Mouse (Mus musculus) bone marrow, adult 2 months (tissue): Measurements from ENCODE around the gene Rgl1. TPM values are rescaled to one million over a fixed set of nuclear protein-coding genes. Genes with fewer than 3 reads are reported as not detected.
A peak's percentile ranks its signal among the peaks of the same experiment; 100 is the strongest.

ENCODE experiments used
- H3K27ac ChIP-seq: fragments of 200-500 bp; 2 replicates; pipeline ENCODE4 v1.5.1; 2012; ENCODE audit warnings: low read depth, mild to moderate bottlenecking, control low read depth, inconsistent platforms, low read length; ENCODE audit not compliant: control insufficient read depth, poor library complexity, insufficient read depth
- H3K4me1 ChIP-seq: fragments of 200-500 bp; 2 replicates; pipeline ENCODE4 v1.6.1; 2011; ENCODE audit warnings: low read length; ENCODE audit not compliant: control insufficient read depth, insufficient read depth
- H3K4me3 ChIP-seq: fragments of 200-500 bp; replicated peaks from 2 replicates; pipeline ENCODE3; 2011; ENCODE audit warnings: mild to moderate bottlenecking, low read depth, low read length, control low read depth; ENCODE audit not compliant: control insufficient read depth
- CTCF ChIP-seq: fragments of 200-500 bp; IDR thresholded peaks from 2 replicates; pipeline ENCODE4 v1.5.1; 2011; ENCODE audit warnings: low read length, control low read depth; ENCODE audit not compliant: control insufficient read depth, insufficient read depth
- POLR2A ChIP-seq: fragments of 200-500 bp; IDR thresholded peaks from 2 replicates; pipeline ENCODE4 v1.6.1; 2011; ENCODE audit warnings: low read depth, mild to moderate bottlenecking, control low read depth, low read length, borderline replicate concordance; ENCODE audit not compliant: control insufficient read depth
- WGBS: fragments of 180-500 bp; shearing (Covaris S2); methylation state at CpG from one replicate; pipeline ENCODE4 v1.1.7; 2018; 5-methylcytosine and 5-hydroxymethylcytosine counted together
- polyA plus RNA-seq: library from polyadenylated mRNA; stranded (reverse); fragments of >200 nt; gene quantifications from 2 replicates; pipeline ENCODE4 v1.2.4, GENCODE M21; 2011; ENCODE audit warnings: low replicate concordance; ENCODE audit not compliant: missing spikeins, insufficient read depth, insufficient read length

The Rgl1 gene
- polyA plus RNA-seq, 1 experiment, result 9.2 TPM

DNA sequence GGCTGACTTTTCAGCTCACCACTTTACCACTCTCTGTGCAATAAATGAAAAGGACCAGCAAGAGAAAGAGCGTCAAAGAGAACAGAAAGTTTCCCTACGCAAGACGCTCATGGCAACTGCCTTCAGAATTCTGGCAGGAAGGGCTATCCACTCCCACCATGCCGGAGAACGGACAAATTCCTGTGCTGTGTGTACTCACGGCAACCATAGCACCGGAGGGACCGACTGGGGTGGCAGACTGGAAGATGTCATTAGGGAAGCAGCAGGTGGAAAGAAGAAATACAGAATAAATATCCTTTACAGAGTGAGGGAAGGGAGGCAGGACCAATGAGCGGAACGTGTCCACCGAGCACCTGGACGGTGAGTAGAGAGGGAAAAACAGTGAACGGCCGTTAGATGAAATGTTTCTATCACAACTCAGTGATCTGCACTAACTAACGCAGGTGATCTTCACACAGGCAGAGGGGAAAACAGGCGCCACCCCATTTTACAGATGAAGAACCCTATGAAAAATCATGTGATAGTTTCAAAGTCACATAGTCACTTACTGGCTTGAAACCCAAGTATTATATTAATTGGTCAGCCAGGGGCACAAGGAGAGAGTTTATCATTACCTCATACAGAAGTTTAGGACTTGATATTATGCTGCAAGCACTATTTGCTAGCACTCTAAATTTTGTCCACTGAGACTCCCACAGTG lies 152.8 kb downstream of the Rgl1 start:
- TF ChIP-seq POLR2A (no peak), CTCF (no peak)
- Histone ChIP-seq H3K4me3 (no peak overlapping the region), H3K4me1 (peaks cover 5% of the 10 kb centered on the region), H3K27ac (no peak overlapping the region)
- 36% methylated on average over 16 of the region's 16 CpGs for WGBS

DNA sequence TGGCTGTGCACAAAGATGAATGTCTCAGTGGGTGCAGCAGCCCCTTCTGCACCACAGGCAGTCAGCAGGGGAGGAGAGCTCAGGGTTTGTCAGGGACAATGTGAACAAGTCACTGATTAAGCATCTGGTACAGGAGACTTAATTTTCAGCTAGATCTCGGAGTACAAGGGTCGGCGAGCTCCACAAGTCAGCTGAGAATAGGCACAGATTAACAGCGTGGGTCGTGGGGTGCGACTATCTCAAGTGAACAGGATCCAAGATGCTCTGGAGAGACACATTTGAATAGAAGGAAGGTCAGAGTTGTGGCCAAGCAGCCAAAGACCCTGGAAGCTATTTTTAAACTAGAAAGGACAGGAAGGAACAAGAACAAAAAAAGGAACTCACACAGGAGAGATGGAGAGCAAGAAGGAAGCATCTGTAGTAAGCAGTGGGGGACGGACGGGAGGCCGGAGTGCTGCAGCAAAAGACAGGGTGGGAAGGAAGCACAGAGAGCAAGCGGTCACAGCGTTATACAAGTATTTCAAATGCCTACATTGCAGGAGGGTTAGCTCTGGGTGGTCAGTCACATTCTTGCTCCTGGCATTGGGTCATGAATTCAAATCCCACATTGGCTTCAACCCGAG lies 153.5 kb downstream of the Rgl1 start:
- TF ChIP-seq CTCF (no peak), POLR2A (no peak)
- Histone ChIP-seq H3K4me1 (peaks cover 5% of the 10 kb centered on the region), H3K27ac (no peak overlapping the region), H3K4me3 (no peak overlapping the region)
- WGBS, result 5% methylated on average over 12 of the region's 12 CpGs

DNA sequence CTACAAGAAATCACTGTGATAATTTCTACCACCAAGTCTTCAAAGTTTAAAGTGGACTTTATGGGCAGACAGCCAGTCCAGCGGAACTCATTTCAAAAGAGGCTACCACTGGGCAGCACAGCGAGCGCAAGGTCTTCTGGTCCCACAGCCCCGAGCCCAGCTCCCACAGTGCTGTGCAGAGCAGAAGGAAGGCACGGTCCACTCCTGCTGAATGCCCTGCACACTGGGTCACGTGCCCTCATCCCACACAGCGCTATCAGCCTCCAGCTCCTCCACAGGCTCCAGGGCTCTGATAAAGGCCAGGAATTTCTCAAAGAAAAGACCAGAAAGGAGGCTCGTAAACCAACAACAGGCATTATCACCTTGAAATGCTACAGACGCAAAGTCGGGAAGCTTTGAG lies 156.6 kb downstream of the Rgl1 start:
- peaks cover 6% of the 10 kb centered on the region for H3K4me1 ChIP-seq
- TF ChIP-seq CTCF (no peak), POLR2A (no peak)
- 82% methylated on average over 10 of the region's 10 CpGs for WGBS
- no peak overlapping the region for H3K4me3 ChIP-seq
- H3K27ac ChIP-seq, result no peak overlapping the region

DNA sequence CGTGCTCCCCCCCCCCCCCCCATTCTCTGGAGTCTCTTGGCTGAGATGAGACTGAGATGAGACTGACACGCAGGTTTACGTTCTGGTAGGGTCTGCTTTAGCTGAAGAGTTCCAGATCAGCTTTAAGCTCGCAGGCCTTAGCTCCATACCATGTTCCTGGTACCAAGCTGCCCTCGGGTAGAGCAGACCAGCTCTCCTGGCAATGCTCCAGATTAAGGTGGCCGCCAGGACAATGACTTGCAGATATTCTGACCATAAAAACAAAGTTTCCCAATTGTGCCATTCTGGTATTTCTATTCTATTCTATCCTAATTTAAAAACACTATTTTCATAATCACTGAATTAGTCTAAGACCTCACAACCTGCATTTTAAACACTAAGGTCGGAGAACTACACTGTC lies 157.1 kb downstream of the Rgl1 start:
- Histone ChIP-seq H3K4me1 (peaks cover 6% of the 10 kb centered on the region), H3K27ac (no peak overlapping the region), H3K4me3 (no peak overlapping the region)
- TF ChIP-seq CTCF (no peak), POLR2A (no peak)
- 61% methylated on average over 7 of the region's 7 CpGs for WGBS

DNA sequence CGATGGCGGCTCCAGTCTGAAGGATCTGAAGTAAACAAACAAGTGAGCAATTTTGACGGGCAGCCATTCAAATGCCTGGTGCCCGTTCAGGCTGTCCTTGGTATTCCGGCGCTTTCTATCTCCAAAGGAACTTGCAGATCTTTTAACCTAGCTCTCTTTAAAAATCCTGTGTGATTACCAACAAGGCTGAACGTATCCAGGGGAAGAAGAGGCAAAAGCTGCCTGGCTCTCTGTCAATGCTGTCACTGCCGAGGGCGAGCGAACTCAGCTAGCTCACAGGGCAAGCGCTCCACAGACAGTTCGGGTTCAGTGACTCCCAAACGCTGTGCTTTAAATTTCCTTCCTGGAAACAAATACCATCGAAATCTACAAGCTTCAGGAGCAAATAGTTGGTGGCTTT lies 158.4 kb downstream of the Rgl1 start:
- TF ChIP-seq CTCF, result no peak
- no peak for TF ChIP-seq POLR2A
- 75% methylated on average over 14 of the region's 14 CpGs for WGBS
- peaks cover 3% of the 10 kb centered on the region for H3K4me1 ChIP-seq
- H3K27ac ChIP-seq, result no peak overlapping the region
- H3K4me3 ChIP-seq, result no peak overlapping the region

DNA sequence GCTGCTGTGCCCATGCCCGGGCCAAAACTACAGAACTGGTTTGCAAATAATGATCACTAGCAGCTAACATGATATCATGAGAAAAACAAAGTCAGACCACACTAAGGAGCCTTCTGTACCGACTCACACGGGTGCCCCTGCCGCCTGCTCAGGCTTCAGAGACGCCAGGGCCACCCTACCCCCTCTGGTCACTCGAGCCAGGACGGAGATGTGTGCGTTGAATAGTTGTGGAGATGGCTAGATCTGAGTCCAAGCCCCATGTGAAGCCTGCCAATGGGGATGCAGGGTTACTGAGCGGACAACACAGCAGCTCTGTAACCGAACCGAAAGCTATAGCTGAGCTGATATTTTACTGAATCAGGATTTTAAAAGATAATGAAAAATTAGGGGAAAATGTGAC lies 159.4 kb downstream of the Rgl1 start:
- peaks cover 3% of the 10 kb centered on the region for H3K4me1 ChIP-seq
- no peak overlapping the region for H3K4me3 ChIP-seq
- peak overlapping the region; percentile 65 for H3K27ac ChIP-seq
- TF ChIP-seq CTCF (no peak), POLR2A (no peak)
- WGBS, result 82% methylated on average over 11 of the region's 11 CpGs

DNA sequence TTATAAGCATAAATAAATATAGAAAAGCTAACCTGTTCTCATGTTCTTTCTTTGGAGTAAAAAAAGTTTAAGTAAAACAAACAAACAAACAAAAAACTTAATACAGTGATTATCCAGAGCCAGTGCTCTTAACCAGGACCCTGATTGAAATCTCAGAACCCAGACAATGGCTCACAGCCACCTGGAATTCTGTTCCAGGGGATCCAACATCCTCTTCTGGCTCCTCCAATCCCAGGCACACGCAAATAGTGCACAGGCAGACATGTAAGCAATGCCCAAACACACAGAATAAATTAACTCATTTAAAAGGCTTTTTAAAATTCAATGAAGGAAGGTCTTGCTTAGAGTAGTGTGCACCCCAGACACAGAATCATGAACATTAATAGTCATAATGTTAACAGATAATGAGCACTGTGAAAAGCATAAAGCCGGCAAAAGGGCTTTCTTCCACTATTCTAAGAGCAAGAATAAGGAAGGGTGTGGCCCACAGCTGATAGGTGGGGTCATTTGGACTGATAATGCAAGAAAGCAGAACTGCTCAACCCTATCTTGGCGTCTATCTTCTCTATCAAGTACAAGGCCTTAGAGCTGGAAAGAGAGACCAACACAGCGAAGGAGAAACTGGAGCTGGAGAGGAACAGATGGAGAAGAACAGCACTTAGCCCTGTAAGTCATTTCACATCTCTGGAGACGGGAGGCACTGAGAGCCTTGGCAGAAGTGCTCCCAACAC lies 160.1 kb downstream of the Rgl1 start:
- WGBS, result 38% methylated on average over 5 of the region's 5 CpGs
- Histone ChIP-seq H3K4me1 (peaks cover 3% of the 10 kb centered on the region), H3K4me3 (peak overlapping the region; percentile 1), H3K27ac (peak overlapping the region; percentile 65)
- no peak for TF ChIP-seq CTCF
- TF ChIP-seq POLR2A, result no peak

DNA sequence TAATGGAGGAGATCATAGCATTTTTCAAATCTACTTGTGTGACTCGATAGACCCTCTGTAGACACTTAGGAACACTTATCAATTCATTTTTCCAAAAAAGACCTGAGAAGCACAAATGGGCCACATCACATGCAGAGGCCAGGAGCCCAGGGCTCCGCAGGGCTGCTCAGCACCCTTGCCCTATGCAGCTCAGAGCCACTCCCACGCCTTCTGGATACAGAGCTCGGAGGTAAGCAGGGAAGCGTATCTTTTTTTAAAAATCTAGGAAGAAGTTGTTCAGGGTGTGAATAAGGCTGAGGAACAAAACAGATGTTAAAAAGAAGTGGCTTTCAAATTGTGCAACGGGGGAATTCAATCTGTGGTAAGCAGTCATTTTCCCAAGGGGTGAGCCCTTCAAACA lies 162.0 kb downstream of the Rgl1 start:
- Histone ChIP-seq H3K27ac (no peak overlapping the region), H3K4me3 (no peak overlapping the region), H3K4me1 (peaks cover 7% of the 10 kb centered on the region)
- no peak for TF ChIP-seq POLR2A
- TF ChIP-seq CTCF, result no peak
- WGBS, result 61% methylated on average over 6 of the region's 6 CpGs
